In genomic region chr1:91574208-91574607, GRCm38 (mm10) we compare ENCODE assay signal across 9 mouse cellular contexts. TPM values are rescaled to one million over a fixed set of nuclear protein-coding genes. Genes with fewer than 3 reads are reported as not detected.
DNase-seq lines count a peak whose midpoint lies in the region; ATAC-seq lines count a peak whose summit lies in the region.
"Had no signal": no experiment of that assay in that cellular context is flagged by ENCODE, and none has a peak within 500 bp of the region (broad histone marks: within the 10 kb centered on the region; RNA-seq: fewer than 3 reads in every experiment).

No protein-coding gene starts in this region.

- peak; percentile 24 to 52 for DNase-seq in kidney, adult 8-10 months
- no peak for DNase-seq in kidney, adult 11 months
- DNase-seq in R1 (ENCODE audit: low read depth, low spot score), result peak; percentile 23
- peak; percentile 34 to 66 for DNase-seq in cerebellum, postnatal 4 days (ENCODE audit: low spot score in 2 of 2)
- peak; percentile 78 for DNase-seq in limb, embryonic 11.5 days (ENCODE audit: low spot score)
- DNase-seq in right cerebral cortex, postnatal 10 days (ENCODE audit: low spot score in 2 of 2), result peak; percentile 74 to 81
- no peak for DNase-seq in B cell, adult 2 months

- WGBS in hindbrain, embryonic 15.5 days, result 77% methylated on average over 3 of the region's 3 CpGs
- WGBS in limb, embryonic 11.5 days, result 64% methylated on average over 3 of the region's 3 CpGs

- no peaks in the 10 kb centered on the region for H3K9me3 ChIP-seq in hindbrain, embryonic 15.5 days
- no peaks in the 10 kb centered on the region for H3K9me3 ChIP-seq in limb, embryonic 11.5 days (ENCODE audit: control insufficient read depth, low read length)
- H3K9me3 ChIP-seq: neural tube, embryonic 12.5 days had no signal

- no peaks in the 10 kb centered on the region for H3K27me3 ChIP-seq in hindbrain, embryonic 15.5 days
- no peaks in the 10 kb centered on the region for H3K27me3 ChIP-seq in limb, embryonic 11.5 days (ENCODE audit: control insufficient read depth, insufficient read depth, low read length)
- H3K27me3 ChIP-seq: neural tube, embryonic 12.5 days had no signal

- H3K27ac ChIP-seq in hindbrain, embryonic 15.5 days (replicated peaks), result no peak overlapping the region
- no peak overlapping the region for H3K27ac ChIP-seq in limb, embryonic 11.5 days (replicated peaks; ENCODE audit: low read depth, low read length)
- H3K27ac ChIP-seq: neural tube, embryonic 12.5 days had no signal

- H3K36me3 ChIP-seq in hindbrain, embryonic 15.5 days, result no peaks in the 10 kb centered on the region
- H3K36me3 ChIP-seq in limb, embryonic 11.5 days (ENCODE audit: control insufficient read depth, insufficient read depth, low read length), result no peaks in the 10 kb centered on the region
- H3K36me3 ChIP-seq: neural tube, embryonic 12.5 days had no signal

- ATAC-seq in hindbrain, embryonic 15.5 days (ENCODE audit: low FRiP score, low read depth), result 0 out of 2 replicates have a peak, but pooled peaks have one; percentile 72
- no peak for ATAC-seq in limb, embryonic 11.5 days (ENCODE audit: insufficient number of reproducible peaks, low FRiP score, low TSS enrichment, low read depth)

- no peak overlapping the region for H3K9ac ChIP-seq in hindbrain, embryonic 15.5 days
- H3K9ac ChIP-seq in limb, embryonic 11.5 days (ENCODE audit: low read length), result no peak overlapping the region
- H3K9ac ChIP-seq: neural tube, embryonic 12.5 days had no signal

- H3K4me1 ChIP-seq in hindbrain, embryonic 15.5 days (replicated peaks), result no peaks in the 10 kb centered on the region
- peaks cover 7% of the 10 kb centered on the region; the same call in 1 of the 2 replicates for H3K4me1 ChIP-seq in limb, embryonic 11.5 days (ENCODE audit: control insufficient read depth, insufficient read depth, low read length)
- H3K4me1 ChIP-seq: neural tube, embryonic 12.5 days had no signal

- no peak overlapping the region for H3K4me3 ChIP-seq in hindbrain, embryonic 15.5 days
- no peak overlapping the region for H3K4me3 ChIP-seq in limb, embryonic 11.5 days (ENCODE audit: low read depth, low read length)
- H3K4me3 ChIP-seq: neural tube, embryonic 12.5 days had no signal

- no peak overlapping the region for H3K4me2 ChIP-seq in hindbrain, embryonic 15.5 days
- no peak overlapping the region for H3K4me2 ChIP-seq in limb, embryonic 11.5 days (ENCODE audit: low read depth, severe bottlenecking)
- H3K4me2 ChIP-seq: neural tube, embryonic 12.5 days had no signal

RNA-seq across cellular contexts. Expression of gene Asb1, which starts 33.9 kb away (rescaled TPM):
- polyA plus RNA-seq in hindbrain, embryonic 15.5 days (2015; fragmentation: Nextera tagmentation; extraction: Ambion mirVana), result 12.9 and 13.0 TPM in 2 replicates
- 6.7 and 7.6 TPM in 2 replicates for polyA plus RNA-seq in limb, embryonic 11.5 days (2014; fragmentation: Nextera tagmentation; extraction: Ambion mirVana)

Comparison
In these comparisons a context has a peak if more than half of its experiments do, and no peak if none do; other contexts are left out.
1. DNase-seq: peak in kidney, adult 8-10 months (2 of 2), R1 (single experiment), cerebellum, postnatal 4 days (2 of 2), limb, embryonic 11.5 days (single experiment) and right cerebral cortex, postnatal 10 days (2 of 2); none in kidney, adult 11 months (single experiment) and B cell, adult 2 months (0 of 2).